Comparison of ENCODE assay signal across 19 mouse cellular contexts in the genomic region with DNA sequence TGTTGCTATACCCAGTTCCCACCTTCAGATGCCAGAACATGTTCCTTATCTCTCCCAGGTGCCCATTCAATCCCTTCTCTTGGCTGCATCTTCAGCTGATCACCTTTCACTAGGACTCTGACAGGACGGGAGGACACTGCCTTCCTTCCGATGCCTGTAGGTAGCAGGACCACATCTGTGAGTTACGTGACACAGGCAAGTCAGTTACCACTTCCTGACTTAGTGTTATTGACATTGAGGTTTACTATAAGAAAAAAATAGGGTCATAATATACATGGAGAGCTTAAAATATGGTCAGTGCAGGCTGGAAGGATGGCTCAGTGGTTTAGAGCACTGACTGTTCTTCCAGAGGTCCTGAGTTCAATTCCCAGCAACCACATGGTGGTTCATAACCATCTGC. TPM values are rescaled to one million over a fixed set of nuclear protein-coding genes. Genes with fewer than 3 reads are reported as not detected.
"Had no signal": no experiment of that assay in that cellular context is flagged by ENCODE, and none has a peak within 500 bp of the region (broad histone marks: within the 10 kb centered on the region; RNA-seq: fewer than 3 reads in every experiment).

No protein-coding gene starts in this region.

RNA-seq across cellular contexts. Expression of a gene that starts 7.3 kb away (rescaled TPM):
- polyA plus RNA-seq: heart, embryonic 14.5 days; hindbrain, embryonic 10.5 days; hindbrain, embryonic 11.5 days; hindbrain, embryonic 12.5 days; hindbrain, embryonic 13.5 days; hindbrain, embryonic 15.5 days; kidney, embryonic 14.5 days; kidney, embryonic 15.5 days had no signal

RNA-seq across cellular contexts. Expression of a gene that starts 22.9 kb away (rescaled TPM):
- polyA plus RNA-seq: heart, embryonic 12.5 days; heart, postnatal 0 days; hindbrain, embryonic 10.5 days; hindbrain, embryonic 11.5 days; hindbrain, embryonic 12.5 days; hindbrain, embryonic 13.5 days; hindbrain, embryonic 14.5 days; hindbrain, embryonic 15.5 days; hindbrain, embryonic 16.5 days; hindbrain, postnatal 0 days; kidney, embryonic 14.5 days; kidney, embryonic 15.5 days; kidney, embryonic 16.5 days; kidney, postnatal 0 days had no signal

RNA-seq across cellular contexts. Expression of a gene that starts 35.3 kb away (rescaled TPM):
- polyA plus RNA-seq: heart, embryonic 14.5 days; heart, embryonic 15.5 days; hindbrain, embryonic 14.5 days; intestine, embryonic 14.5 days; intestine, postnatal 0 days; kidney, embryonic 14.5 days; kidney, postnatal 0 days; large intestine, adult 2 months had no signal
